Mouse (Mus musculus) olfactory bulb, adult 2 months (tissue): ENCODE data around the gene Prrg2.

Experiments used
- CTCF ChIP-seq: fragments of 200-500 bp; IDR thresholded peaks from 2 replicates; pipeline ENCODE4 v1.5.1; 2012; ENCODE audit warnings: low read depth, mild to moderate bottlenecking, low read length, moderate library complexity; ENCODE audit not compliant: insufficient read depth
- POLR2A ChIP-seq: fragments of 200-500 bp; IDR thresholded peaks from 2 replicates; pipeline ENCODE4 v1.6.1; 2012; ENCODE audit warnings: mild to moderate bottlenecking, low read depth, low read length, moderate library complexity; ENCODE audit not compliant: insufficient read depth

- TF ChIP-seq CTCF (no peak), POLR2A (no peak)
Observed at GRCm38 (mm10) chr7:45007846-45008245, 54.6 kb downstream of the Prrg2 start.
